Mouse (Mus musculus): ENCODE data around the gene Gm9513. TPM values are rescaled to one million over a fixed set of nuclear protein-coding genes. Genes with fewer than 3 reads are reported as not detected.

Gene Gm9513
- total RNA-seq (2014; fragmentation: Nextera tagmentation), result not detected in 2 replicates
- not detected in 2 replicates for total RNA-seq (2017)

- ATAC-seq (replicated peaks; ENCODE audit: poor library complexity, severe bottlenecking), result no peak
These were observed at the start of gene Gm9513 for GRCm38 (mm10) chr9:36475338-36475737. Gm9513 (plus strand) TSS chr9:36475638.

DNA sequence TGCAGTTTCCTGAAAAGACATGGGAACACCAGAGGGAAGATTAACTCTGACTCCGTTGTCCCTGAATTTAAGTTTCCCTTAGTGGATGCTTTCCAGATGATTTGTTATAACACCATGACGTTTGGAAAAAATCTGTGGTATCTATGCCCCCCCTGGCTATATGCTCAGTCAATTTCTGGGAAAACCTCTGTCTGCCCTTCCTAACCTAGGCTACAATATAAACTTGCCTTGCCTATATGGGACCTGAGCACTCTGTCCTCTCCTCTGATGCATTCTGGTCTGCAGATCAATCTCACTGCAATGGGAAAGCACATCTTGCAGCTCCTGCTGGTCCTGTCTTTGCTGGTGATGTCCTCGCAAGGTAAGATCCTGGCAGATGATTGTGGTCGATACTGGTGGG, 43.9 kb upstream of the Gm9513 start, which contains the start of gene Gm7257:
TSS of gene Gm7257 (plus strand) at position 301 of the 400 bp plus-strand sequence.
- ATAC-seq (replicated peaks; ENCODE audit: poor library complexity, severe bottlenecking), result no peak

DNA sequence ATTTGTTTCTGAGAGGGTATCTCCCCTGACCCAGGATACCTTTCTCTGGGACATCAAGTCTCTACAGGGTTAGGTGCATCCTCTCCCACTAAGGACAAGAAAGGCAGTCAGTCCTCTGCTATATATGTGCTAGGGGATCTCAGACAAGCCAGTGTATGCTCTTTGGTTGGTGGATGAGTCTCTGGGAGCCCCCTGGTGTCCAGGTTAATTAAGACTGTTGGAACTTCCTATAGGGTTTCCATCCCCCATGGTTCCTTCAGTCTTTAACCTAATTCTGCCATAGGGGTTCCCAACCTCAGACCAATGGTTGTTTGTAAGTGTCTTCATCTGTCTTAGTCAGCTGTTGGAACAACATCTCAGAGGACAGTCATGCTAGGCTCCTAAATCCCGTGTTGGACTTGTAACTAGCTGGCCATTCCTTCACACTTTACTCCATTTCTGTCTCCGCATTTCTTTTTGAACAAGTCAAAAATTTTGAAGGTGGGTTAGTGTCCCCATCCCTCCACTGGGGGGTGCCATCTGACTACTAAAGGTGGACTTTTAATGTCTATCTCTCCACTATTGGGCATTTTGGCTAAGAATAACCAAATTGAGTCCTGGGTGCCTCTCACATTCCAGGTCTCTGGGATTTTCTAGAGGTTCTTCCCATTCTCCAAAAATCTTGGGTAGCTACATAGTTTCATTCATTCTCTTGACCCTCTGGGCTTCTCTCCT, 40.2 kb upstream of the Gm9513 start:
- no peak for ATAC-seq (replicated peaks; ENCODE audit: poor library complexity, severe bottlenecking)

GRCm38 (mm10) chr9:36494501-36495220, 19.2 kb downstream of the Gm9513 start:
- no peak for ATAC-seq (replicated peaks; ENCODE audit: poor library complexity, severe bottlenecking)

- no peak for ATAC-seq (replicated peaks; ENCODE audit: poor library complexity, severe bottlenecking)
These were observed 20.4 kb downstream of the Gm9513 start for GRCm38 (mm10) chr9:36495824-36496223.

DNA sequence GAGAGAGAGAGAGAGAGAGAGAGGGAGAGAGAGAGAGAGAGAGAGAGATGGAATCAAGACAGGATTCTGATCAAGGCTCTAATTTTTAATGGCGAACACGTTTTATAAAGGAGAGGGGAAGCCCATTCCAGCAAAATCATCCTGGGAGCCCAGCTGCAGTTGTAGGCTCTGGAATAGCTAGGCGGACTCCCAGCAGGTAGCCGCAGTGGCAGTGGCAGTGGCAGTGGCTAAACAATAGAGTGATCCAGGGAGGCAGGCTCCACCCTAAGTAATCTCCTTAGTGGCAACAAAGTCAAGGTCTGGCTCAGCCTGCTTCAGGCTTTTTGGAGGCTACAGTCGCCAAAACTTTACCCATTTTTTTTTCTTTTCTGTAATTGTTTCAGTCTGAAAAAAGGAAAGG, 28.8 kb downstream of the Gm9513 start:
- no peak for ATAC-seq (replicated peaks; ENCODE audit: poor library complexity, severe bottlenecking)

Other genes starting within 250 kb of the Gm9513 start
- gene Gm7257, start 43.8 kb upstream of the Gm9513 start, total RNA-seq (2014; fragmentation: Nextera tagmentation), result not detected in 2 replicates
- gene Gm7257, start 43.8 kb upstream of the Gm9513 start, total RNA-seq (2017), result not detected in 2 replicates
- gene Gm5615, start 66.3 kb downstream of the Gm9513 start, total RNA-seq (2014; fragmentation: Nextera tagmentation), result not detected in 2 replicates
- not detected in 2 replicates for gene Gm5615, start 66.3 kb downstream of the Gm9513 start, total RNA-seq (2017)
- gene Gm17689, start 107.0 kb downstream of the Gm9513 start, total RNA-seq (2014; fragmentation: Nextera tagmentation), result not detected in 2 replicates
- not detected in 2 replicates for gene Gm17689, start 107.0 kb downstream of the Gm9513 start, total RNA-seq (2017)
- gene A630095E13Rik, start 167.7 kb downstream of the Gm9513 start, total RNA-seq (2014; fragmentation: Nextera tagmentation), result not detected in 2 replicates
- not detected in 2 replicates for gene A630095E13Rik, start 167.7 kb downstream of the Gm9513 start, total RNA-seq (2017)
- not detected in 2 replicates for gene Acrv1, start 217.6 kb downstream of the Gm9513 start, total RNA-seq (2014; fragmentation: Nextera tagmentation)
- not detected in 2 replicates for gene Acrv1, start 217.6 kb downstream of the Gm9513 start, total RNA-seq (2017)